Mouse (Mus musculus): ENCODE measurements around the gene Ddx11.
"Not testable (repeated sequence)": the region's sequence is repeated elsewhere in the genome, so short reads cannot be mapped to it uniquely, and the experiment has no call there.

Ddx11 gene

DNA sequence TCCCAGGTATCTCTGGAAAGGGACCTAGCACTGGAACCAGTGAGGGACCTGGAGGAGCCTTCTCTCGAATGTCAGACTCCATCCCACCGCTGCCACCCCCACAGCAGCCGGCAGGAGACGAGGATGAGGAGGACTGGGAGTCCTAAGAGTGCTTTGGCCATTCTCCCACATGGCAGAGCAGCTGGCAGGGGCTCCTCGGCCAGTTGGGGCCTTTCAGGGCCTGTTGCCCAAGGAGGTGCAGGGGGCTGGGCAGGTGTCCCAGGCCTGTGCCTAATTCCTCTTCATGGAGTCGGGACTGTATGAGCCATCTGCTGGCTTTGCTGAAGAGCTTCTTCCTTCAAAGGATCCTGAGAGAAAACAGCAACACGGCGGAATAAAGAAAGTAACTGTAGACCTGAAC is 4.3 kb upstream of the Ddx11 start:
- no peak for DNase-seq

DNA sequence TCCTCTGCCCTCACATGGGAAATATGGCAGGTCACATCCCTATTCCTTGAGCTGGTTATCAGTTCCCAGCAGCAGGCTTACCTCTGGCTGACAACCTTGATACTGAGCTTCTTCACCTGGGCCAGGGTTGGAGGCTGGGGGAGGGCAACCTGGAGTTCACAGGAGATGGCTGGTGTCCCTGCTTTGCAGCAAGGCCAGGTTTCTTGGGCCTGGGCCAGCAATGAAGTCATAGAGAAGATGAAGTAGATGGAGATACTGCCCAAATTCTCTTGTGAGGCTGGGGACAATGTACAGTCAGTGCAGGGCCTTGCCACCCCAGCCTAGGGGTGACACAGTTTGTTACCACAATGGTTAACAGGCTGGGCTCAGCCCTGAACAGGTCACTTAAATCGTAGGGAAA is 2.6 kb upstream of the Ddx11 start:
- DNase-seq = no peak

DNA sequence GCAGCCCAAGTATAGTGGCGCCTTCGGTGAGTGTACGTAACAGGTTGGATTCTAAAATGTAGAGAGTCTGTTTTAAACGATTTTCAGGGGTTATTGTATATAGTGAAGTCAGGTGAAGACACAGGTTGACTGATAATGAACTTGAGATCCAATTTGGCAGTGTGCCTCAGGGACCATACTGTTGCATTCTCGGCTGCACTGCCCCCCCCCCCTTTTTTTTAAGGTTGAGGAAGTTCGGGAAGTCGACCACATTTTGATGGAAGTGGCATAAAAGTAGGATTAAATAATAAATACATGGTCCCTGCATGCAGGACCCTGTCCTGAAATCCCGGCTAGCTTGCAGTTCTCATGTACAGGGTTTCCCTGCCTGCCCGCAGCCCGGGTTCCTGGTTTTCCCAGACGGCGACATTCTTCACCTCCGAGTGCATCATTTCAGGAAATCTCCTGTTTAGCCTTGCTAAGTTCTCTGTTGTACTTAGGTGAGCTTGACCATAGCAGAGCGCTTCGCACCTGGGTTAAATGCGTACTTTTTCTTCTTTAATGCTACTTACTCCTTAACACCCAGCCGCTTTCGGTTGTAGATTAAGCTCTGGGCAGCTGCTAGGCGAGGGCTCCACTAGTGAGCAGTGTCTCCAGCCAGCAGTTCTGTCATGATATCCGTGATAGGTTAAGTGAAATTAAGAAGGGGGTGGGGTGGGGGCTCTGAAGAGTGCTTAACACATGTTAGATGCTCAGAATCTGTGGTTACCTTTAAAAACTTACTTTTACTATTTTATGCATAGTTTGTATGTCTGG is 693 bp downstream of the Ddx11 start:
- DNase-seq = no peak

DNA sequence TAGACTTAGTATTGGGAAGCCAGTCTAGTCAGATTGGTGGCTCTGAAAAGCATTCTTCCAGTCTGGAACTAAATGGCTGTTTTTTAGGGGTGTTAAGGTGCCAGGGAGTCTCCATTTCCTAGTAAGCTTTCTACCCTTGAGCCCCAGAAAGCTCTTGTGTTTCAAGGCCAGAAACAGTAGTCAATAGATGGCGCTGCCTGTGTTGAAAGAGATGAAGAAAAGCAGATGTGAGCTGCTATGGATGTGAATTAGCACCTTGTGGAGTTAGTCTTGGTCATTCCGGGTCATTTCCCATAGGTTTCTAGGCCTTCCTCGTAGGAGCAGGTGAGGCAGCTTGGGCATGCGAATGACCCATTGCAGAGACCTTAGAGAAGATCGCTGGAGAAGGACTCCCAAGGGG is 1.9 kb downstream of the Ddx11 start:
- no peak for DNase-seq

DNA sequence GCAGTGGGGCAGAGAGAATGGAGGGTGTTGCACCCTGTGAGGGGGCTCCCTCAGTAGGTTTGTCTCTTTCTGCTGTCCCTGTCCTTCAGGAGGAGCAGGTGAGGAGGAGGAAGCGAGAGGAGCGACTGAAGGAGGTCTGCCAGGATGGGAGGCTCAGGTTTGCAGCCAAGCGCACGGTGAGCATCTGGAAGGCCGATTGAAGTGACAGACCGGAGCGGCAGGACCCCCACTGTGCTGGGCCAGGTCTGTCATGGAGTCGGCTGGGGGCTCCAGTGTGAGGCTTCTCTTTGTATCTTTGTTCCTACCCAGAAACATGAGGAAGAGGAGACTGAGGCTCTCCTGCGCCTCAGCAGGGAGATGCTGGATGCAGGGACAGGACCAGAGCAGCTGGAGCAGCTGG is 7.1 kb downstream of the Ddx11 start:
- DNase-seq = no peak

DNA sequence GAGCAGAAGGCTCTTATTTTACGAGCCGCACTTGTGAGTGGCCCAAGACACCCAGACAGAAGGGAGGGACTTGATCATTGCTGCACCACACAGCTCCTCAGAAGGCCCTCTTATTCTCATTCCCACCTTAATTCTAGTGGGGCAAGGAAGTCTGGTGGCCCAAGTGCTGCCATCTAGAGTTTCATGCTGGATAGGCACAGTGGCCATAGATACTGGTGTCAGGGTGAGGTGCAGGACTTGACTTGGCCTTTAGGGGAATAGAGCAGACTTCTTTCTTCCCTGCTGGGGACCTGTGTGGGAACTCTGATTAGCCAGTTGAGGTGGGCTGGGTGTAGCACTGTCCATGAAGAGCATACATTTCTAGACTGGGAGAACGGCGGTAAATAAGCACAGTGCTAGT is 7.9 kb downstream of the Ddx11 start:
- DNase-seq = no peak

DNA sequence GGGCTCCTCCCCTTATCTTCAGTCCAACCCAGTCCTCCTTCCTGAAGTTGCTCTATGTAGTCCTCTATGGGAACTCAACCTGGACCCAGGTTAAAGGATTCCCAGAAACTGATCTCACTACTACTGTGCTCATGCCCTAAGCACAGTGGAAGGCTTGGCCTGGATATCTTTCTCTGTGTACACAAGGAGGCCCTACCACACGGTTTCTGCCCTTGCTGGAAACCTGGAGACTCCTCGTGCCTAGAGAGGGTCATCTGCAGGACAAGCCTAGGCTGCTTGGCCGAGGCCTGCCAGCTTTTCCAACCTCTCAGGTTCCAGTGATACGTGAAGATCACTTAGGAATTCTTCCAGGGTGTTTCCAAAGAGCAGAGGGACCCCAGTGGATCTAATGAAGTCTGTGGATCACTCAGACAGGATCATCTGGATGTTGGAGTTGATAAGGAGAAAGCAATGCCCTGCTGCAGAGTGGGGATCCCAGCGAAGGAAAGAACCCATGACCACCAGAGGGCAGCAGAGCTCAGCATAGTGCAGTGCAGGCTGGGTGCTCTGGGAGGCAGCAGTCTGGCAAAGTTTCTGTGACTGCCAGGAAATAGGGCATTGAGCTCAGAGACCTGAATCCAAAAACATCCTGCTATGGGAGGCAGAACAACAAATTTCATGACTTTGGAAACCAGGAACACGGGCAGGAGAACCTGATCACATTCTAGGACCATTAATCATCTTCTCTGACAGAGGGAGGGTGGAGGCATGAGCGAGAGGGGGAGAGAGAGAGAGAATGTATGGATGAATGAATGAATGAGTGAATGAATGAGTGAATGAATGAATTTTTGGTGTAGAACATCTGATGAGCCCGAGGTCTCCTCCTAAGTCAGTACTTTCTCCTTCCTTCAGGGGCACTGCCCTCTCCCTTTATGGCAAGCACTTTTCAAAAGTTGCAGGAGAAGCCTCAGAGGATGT is 29.7 kb downstream of the Ddx11 start:
- not testable (repeated sequence) for DNase-seq

DNA sequence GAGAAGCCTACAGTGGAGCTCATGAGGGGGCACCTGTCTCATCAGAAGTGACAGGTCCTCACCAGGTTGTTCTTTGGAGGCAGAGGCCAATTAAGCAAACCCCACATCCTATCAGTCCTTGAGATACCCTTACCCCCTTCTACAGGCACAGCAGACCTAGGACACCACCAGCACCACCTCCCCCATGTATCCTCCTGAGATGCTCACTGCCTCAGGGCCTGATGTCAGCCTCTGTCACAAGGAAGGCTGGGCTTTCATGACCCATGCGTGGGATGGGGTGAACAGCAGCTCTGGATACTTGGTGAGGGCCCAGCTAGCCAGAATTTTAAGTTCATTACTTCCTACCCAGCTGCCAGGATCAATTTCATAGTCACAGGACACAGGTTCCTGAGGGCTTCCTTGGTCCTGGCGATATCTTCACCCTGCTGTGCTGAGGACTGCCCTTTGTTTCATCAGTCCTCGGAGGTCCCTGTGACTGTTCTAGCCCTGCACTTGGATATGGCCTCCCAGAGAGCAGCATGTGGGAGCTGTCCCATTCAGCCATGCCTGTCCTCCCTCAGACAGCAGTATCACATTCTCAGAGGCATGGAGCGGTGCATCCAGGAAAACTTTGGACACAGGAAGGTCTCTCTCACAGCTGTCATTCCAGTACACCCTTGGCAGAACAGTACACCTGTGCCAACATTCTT is 30.6 kb downstream of the Ddx11 start:
- not testable (repeated sequence) for DNase-seq

DNA sequence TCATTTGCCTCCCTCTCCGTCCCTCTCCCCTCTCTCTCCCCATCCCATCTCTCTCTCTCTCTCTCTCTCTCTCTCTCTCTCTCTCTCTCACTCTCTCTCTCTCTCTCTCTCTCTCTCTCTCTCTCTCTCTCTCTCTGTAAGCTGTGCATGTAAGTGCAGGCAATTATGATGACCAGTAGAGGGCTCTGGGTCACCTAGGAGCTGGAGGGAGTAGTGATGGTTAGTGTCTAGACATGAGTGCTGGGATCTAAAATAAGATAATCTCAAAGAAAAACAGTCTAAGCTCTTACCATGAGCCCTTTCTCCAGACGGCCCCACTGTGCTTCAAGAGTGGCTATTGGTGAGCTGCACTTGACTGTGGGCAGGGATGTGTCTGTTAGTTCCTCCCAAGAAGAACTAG is 31.6 kb downstream of the Ddx11 start:
- DNase-seq = no peak

DNA sequence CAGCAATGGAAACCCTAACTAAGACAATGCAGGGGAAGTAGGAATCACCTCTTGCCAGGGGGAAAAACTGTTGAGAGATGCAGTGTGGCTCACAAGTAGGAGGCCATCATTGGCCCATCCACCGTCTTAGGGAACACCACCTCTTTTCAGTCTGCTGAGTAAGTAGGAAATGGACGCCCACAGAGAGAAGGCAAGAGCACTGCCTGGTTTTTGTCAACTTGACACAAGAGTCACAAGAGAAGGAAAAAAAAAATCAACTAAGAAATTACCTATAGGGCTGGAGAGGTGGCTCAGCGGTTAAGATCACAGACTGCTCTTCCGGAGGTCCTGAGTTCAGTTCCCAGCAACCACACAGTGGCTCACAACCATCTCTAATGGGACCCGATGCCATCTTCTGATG is 35.0 kb downstream of the Ddx11 start:
- DNase-seq = no peak

DNA sequence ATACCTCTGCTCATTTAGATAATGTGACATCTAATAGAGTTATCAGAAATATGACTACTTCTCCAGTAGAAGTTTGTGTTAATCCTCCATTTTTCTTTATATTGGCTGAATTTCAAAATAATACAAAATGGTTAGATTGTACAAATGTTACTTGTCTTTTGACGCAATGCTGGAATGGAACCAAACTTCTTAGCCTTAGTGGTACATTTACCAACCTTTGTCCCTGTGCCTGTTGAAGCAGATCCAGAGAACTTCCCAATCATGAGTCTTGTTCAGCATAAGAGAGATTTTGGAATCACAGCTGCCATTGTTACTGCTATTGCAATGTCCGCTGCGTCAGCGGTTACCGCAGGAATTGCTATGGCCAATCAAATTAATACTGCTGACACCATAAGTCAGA is 43.8 kb downstream of the Ddx11 start:
- not testable (repeated sequence) for DNase-seq

DNA sequence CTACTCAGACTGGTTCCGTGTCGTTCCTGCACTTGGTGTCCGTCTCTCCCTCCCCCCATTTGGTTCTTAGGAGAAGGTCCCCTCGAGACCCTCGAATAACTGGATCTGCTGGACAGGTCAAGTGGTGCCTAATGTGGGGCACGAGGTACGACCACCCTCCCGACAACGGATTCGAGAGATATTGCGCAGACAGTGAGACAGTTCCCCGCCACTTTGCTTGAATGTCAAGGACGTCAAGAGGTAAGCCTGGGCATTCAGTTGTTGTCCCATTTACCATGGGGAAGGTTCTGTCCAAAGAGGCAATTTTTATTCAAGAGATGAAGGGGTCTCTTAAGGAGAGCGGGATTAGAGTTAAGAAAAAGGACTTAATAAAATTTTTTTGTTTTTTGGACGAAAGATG is 47.7 kb downstream of the Ddx11 start:
- not testable (repeated sequence) for DNase-seq

DNA sequence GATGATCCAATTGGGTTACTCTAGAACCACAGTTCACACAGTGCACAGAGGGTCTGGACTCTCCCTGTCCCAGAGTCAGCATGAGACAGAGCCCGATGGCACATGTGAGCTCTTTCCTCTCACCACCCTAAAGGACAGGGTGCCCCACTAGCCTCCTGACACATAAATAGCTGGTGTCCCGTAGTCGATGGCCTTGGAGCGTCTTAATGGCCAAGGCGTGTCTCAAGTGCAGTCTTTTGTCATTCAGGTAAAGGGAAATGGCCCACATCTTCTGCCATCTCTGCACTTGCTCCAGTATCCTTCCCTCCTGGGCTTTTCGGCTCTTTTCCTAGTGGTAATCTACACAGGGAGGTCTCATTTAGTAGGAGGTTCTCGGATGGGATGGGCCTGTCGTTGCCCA is 67.3 kb downstream of the Ddx11 start:
- DNase-seq = no peak

DNA sequence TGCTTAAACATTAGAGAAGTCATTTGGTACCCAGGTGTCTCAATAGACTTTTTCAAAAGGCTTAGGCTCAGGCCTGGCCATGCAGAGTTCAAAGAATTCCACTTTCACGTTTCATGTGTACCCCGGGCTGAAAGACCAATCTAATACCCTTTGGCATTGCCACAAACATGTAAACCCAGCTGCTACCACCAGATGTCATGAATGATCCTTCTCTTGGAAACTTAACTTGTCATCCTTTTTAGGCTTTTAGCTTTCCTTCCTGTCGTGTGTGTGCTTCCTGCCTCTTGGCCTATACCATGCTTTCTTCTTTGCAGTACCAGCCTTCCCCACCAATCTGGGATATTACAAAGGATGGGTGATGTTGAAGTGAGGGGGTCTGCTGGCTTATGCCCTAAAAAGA is 73.7 kb downstream of the Ddx11 start:
- no peak for DNase-seq

Data from cerebellum, adult 8-10 months (tissue).